Mouse (Mus musculus) liver, adult 2 months (tissue): ENCODE data around the gene Dtd1.

Experiments used
- CTCF ChIP-seq: fragments of 200-500 bp; IDR thresholded peaks from 2 replicates; pipeline ENCODE4 v1.5.1; 2011; ENCODE audit warnings: low read depth, low read length, control low read depth
- POLR2A ChIP-seq: fragments of 200-500 bp; IDR thresholded peaks from 2 replicates; pipeline ENCODE4 v1.6.1; 2011; ENCODE audit warnings: low read length, control low read depth; ENCODE audit not compliant: insufficient read depth; ENCODE audit errors: extremely low read depth

DNA sequence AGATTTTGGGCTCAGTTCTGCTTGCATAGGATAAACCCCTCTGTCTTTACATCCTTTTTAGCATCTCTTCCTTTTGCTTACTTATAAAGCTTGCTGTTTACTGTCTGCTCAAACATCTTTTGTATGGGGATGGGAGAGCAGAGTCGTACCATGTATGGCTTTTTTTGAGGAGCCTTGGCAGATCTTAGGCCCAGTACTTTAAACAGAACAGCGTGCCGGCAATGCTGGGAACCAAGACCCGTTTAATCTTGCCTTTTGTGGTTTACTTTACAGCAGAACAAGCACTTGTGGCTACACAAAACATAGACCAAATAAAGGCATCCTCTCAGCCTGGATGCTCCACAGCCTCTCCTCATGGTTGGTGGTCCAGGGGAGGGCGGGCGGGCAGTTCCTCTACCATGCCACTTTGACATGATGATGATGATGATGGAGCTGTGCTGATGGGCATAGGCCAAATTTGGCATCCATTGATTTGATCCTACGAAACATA is 170.8 kb downstream of the Dtd1 start:
- TF ChIP-seq CTCF (no peak), POLR2A (no peak)
